In genomic region chr4:66691598-66692220, GRCm38 (mm10) we compare ENCODE assay signal across 18 mouse cellular contexts.
A peak's percentile ranks its signal among the peaks of the same experiment; 100 is the strongest.
DNase-seq lines count a peak whose midpoint lies in the region; ATAC-seq and TF ChIP-seq lines count a peak whose summit lies in the region.
"Had no signal": no experiment of that assay in that cellular context is flagged by ENCODE, and none has a peak within 500 bp of the region (broad histone marks: within the 10 kb centered on the region; RNA-seq: fewer than 3 reads in every experiment).

No protein-coding gene starts in this region.

- H3K27me3 ChIP-seq in forebrain, embryonic 12.5 days: no peaks in the 10 kb centered on the region
- no peaks in the 10 kb centered on the region for H3K27me3 ChIP-seq in forebrain, postnatal 0 days (ENCODE audit: insufficient read depth, low read length)
- no peaks in the 10 kb centered on the region for H3K27me3 ChIP-seq in midbrain, embryonic 14.5 days (ENCODE audit: control insufficient read depth, insufficient read depth, low read length)
- H3K27me3 ChIP-seq in midbrain, embryonic 10.5 days (ENCODE audit: low read depth, poor library complexity, severe bottlenecking): no peaks in the 10 kb centered on the region
- H3K27me3 ChIP-seq: CH12.LX; hindbrain, embryonic 12.5 days; neural tube, embryonic 12.5 days had no signal

- H3K9me3 ChIP-seq in forebrain, embryonic 12.5 days: no peaks in the 10 kb centered on the region
- H3K9me3 ChIP-seq in forebrain, postnatal 0 days (ENCODE audit: low read length): no peaks in the 10 kb centered on the region
- no peaks in the 10 kb centered on the region for H3K9me3 ChIP-seq in midbrain, embryonic 14.5 days (ENCODE audit: control insufficient read depth, low read length)
- H3K9me3 ChIP-seq in midbrain, embryonic 10.5 days (replicated peaks): no peaks in the 10 kb centered on the region
- H3K9me3 ChIP-seq: hindbrain, embryonic 12.5 days; neural tube, embryonic 12.5 days had no signal

- no peak for DNase-seq in forebrain, postnatal 0 days
- peak; percentile 4 for DNase-seq in midbrain, embryonic 14.5 days
- DNase-seq in midbrain, embryonic 10.5 days (ENCODE audit: low spot score): no peak
- DNase-seq in cerebellum, adult 9-10 months: peak; percentile 39
- peak; percentile 5 for DNase-seq in retina, embryonic 14.5 days (ENCODE audit: low spot score)
- DNase-seq in right cerebral cortex, adult 2 months (ENCODE audit: low spot score in 2 of 2): no peak
- DNase-seq in spleen, postnatal 4 days (ENCODE audit: low spot score in 2 of 2): no peak
- DNase-seq: adrenal gland, adult 2 months; heart, adult 2 months; lung, adult 2 months; right cerebral cortex, postnatal 4 days had no signal

- no peak for TF ChIP-seq CTCF in forebrain, postnatal 0 days (IDR thresholded peaks at IDR 0.05; ENCODE audit: low read depth)

- H3K4me2 ChIP-seq in forebrain, embryonic 12.5 days: no peak overlapping the region
- H3K4me2 ChIP-seq in forebrain, postnatal 0 days (ENCODE audit: low read depth): no peak overlapping the region
- H3K4me2 ChIP-seq in midbrain, embryonic 14.5 days (ENCODE audit: low read length): no peak overlapping the region
- H3K4me2 ChIP-seq: hindbrain, embryonic 12.5 days; neural tube, embryonic 12.5 days had no signal

- 23% methylated on average over 5 of the region's 5 CpGs for WGBS in forebrain, embryonic 12.5 days
- WGBS in forebrain, postnatal 0 days: 16% methylated on average over 5 of the region's 5 CpGs
- WGBS in midbrain, embryonic 14.5 days: 57% methylated on average over 5 of the region's 5 CpGs
- WGBS in midbrain, embryonic 10.5 days: 66% methylated on average over 5 of the region's 5 CpGs

- no peaks in the 10 kb centered on the region for H3K4me1 ChIP-seq in forebrain, embryonic 12.5 days
- no peaks in the 10 kb centered on the region for H3K4me1 ChIP-seq in forebrain, postnatal 0 days (ENCODE audit: insufficient read depth)
- H3K4me1 ChIP-seq in midbrain, embryonic 14.5 days (ENCODE audit: control insufficient read depth, insufficient read depth, low read length): peaks cover 4% of the 10 kb centered on the region; the same call in 1 of the 2 replicates
- no peaks in the 10 kb centered on the region for H3K4me1 ChIP-seq in midbrain, embryonic 10.5 days
- H3K4me1 ChIP-seq: hindbrain, embryonic 12.5 days; neural tube, embryonic 12.5 days had no signal

- no peak overlapping the region for H3K4me3 ChIP-seq in forebrain, embryonic 12.5 days (replicated peaks)
- H3K4me3 ChIP-seq in forebrain, postnatal 0 days (ENCODE audit: low read depth, low read length): no peak overlapping the region
- no peak overlapping the region for H3K4me3 ChIP-seq in midbrain, embryonic 14.5 days (replicated peaks; ENCODE audit: low read depth, low read length)
- no peak overlapping the region for H3K4me3 ChIP-seq in midbrain, embryonic 10.5 days
- H3K4me3 ChIP-seq: heart, adult 2 months; hindbrain, embryonic 12.5 days; neural tube, embryonic 12.5 days had no signal

- H3K27ac ChIP-seq in forebrain, embryonic 12.5 days: no peak overlapping the region
- H3K27ac ChIP-seq in forebrain, postnatal 0 days (ENCODE audit: low read depth, low read length): no peak overlapping the region
- H3K27ac ChIP-seq in midbrain, embryonic 14.5 days (replicated peaks; ENCODE audit: low read depth, low read length): no peak overlapping the region
- no peak overlapping the region for H3K27ac ChIP-seq in midbrain, embryonic 10.5 days (replicated peaks)
- H3K27ac ChIP-seq: heart, adult 2 months; hindbrain, embryonic 12.5 days; macrophage; neural tube, embryonic 12.5 days had no signal

- 0 out of 2 replicates have a peak, but pooled peaks have one; percentile 14 for ATAC-seq in forebrain, embryonic 12.5 days (ENCODE audit: low FRiP score)
- no peak for ATAC-seq in forebrain, postnatal 0 days
- no peak for ATAC-seq in midbrain, embryonic 14.5 days (ENCODE audit: low FRiP score, low TSS enrichment)
- ATAC-seq: intestine, embryonic 16.5 days; midbrain, embryonic 16.5 days had no signal

- H3K9ac ChIP-seq in forebrain, embryonic 12.5 days: no peak overlapping the region
- no peak overlapping the region for H3K9ac ChIP-seq in forebrain, postnatal 0 days
- no peak overlapping the region for H3K9ac ChIP-seq in midbrain, embryonic 14.5 days (replicated peaks; ENCODE audit: low read length)
- H3K9ac ChIP-seq: hindbrain, embryonic 12.5 days; neural tube, embryonic 12.5 days had no signal

- H3K36me3 ChIP-seq in forebrain, embryonic 12.5 days (replicated peaks): no peaks in the 10 kb centered on the region
- no peaks in the 10 kb centered on the region for H3K36me3 ChIP-seq in forebrain, postnatal 0 days (ENCODE audit: insufficient read depth)
- H3K36me3 ChIP-seq in midbrain, embryonic 14.5 days (ENCODE audit: control insufficient read depth, insufficient read depth, low read length): no peaks in the 10 kb centered on the region
- H3K36me3 ChIP-seq in midbrain, embryonic 10.5 days: no peaks in the 10 kb centered on the region
- H3K36me3 ChIP-seq: hindbrain, embryonic 12.5 days; neural tube, embryonic 12.5 days had no signal

Comparison
In these comparisons a context has a peak if more than half of its experiments do, and no peak if none do; other contexts are left out.
1. DNase-seq: peak in midbrain, embryonic 14.5 days (single experiment), cerebellum, adult 9-10 months (single experiment) and retina, embryonic 14.5 days (single experiment); none in forebrain, postnatal 0 days (single experiment), midbrain, embryonic 10.5 days (single experiment), right cerebral cortex, adult 2 months (0 of 2) and spleen, postnatal 4 days (0 of 2).